Mouse (Mus musculus) ES-E14 (cell line): Measurements from ENCODE around the gene Fxn.
"Not testable (repeated sequence)": the region's sequence is repeated elsewhere in the genome, so short reads cannot be mapped to it uniquely, and the experiment has no call there.

ENCODE experiments used
- CHD2 ChIP-seq: IDR thresholded peaks from 2 replicates; pipeline ENCODE4 v1.6.1; 2014; ENCODE audit warnings: mild to moderate bottlenecking, low read depth, low read length, inconsistent platforms
- HCFC1 ChIP-seq: IDR thresholded peaks from 2 replicates; pipeline ENCODE4 v1.6.1; 2012; ENCODE audit warnings: low read length, inconsistent platforms, borderline replicate concordance; ENCODE audit not compliant: insufficient read depth

DNA sequence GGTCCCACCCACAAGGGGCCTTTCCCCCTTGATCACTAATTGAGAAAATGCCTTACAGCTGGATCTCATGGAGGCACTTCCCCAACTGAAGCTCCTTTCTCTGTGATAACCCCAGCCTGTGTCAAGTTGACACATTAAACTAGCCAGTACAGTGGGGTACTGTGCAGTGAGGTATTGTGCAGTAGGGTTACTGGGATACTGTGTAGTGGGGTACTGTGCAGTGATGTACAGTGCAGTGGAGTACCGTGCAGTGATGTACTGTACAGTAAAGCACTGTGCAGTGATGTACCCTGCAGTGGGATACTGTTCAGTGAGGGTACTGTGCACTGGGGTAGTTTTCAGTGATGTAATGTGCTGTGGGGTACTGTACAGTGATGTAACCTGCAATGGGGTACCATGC lies 48.0 kb downstream of the Fxn start:
- TF ChIP-seq HCFC1, CHD2: not testable (repeated sequence)
